Mouse (Mus musculus): ENCODE data around the gene Wdr82.
A peak's percentile ranks its signal among the peaks of the same experiment; 100 is the strongest.

The Wdr82 gene

GRCm38 (mm10) chr9:106170556-106171345, at the start of gene Wdr82:
Gene Wdr82, plus strand, starts transcription at chr9:106170928.
- DNase-seq = peak; percentile 94 to 96

- DNase-seq = peak in 1 of 2 experiments; percentile 60
These were observed 47.1 kb upstream of the Wdr82 start for GRCm38 (mm10) chr9:106123599-106123998.

GRCm38 (mm10) chr9:106126786-106127251, 43.9 kb upstream of the Wdr82 start:
- DNase-seq = no peak

- DNase-seq = no peak
These were observed 41.7 kb upstream of the Wdr82 start for GRCm38 (mm10) chr9:106129072-106129471.

GRCm38 (mm10) chr9:106130250-106130649, 40.5 kb upstream of the Wdr82 start:
- DNase-seq = no peak

- no peak for DNase-seq
These were observed 33.0 kb upstream of the Wdr82 start for GRCm38 (mm10) chr9:106137671-106138216.

GRCm38 (mm10) chr9:106139763-106140162, 31.0 kb upstream of the Wdr82 start:
- DNase-seq = peak in 1 of 2 experiments; percentile 52

GRCm38 (mm10) chr9:106141955-106142354, 28.8 kb upstream of the Wdr82 start:
- no peak for DNase-seq

- DNase-seq = no peak
These were observed 26.6 kb upstream of the Wdr82 start for GRCm38 (mm10) chr9:106144176-106144575.

GRCm38 (mm10) chr9:106145582-106145981, 25.1 kb upstream of the Wdr82 start:
- DNase-seq = no peak

GRCm38 (mm10) chr9:106147281-106147680, 23.4 kb upstream of the Wdr82 start:
- DNase-seq = no peak

GRCm38 (mm10) chr9:106147851-106148431, 22.8 kb upstream of the Wdr82 start:
- no peak for DNase-seq

- DNase-seq = no peak
These were observed 22.0 kb upstream of the Wdr82 start for GRCm38 (mm10) chr9:106148541-106149398.

- no peak for DNase-seq
These were observed 21.4 kb upstream of the Wdr82 start for GRCm38 (mm10) chr9:106149399-106149754.

- peak; percentile 49 to 73 for DNase-seq
These were observed 16.6 kb upstream of the Wdr82 start for GRCm38 (mm10) chr9:106154106-106154505.

GRCm38 (mm10) chr9:106156419-106156818, 14.3 kb upstream of the Wdr82 start:
- peak; percentile 68 to 75 for DNase-seq

GRCm38 (mm10) chr9:106156921-106157622, 13.7 kb upstream of the Wdr82 start:
- DNase-seq = peak; percentile 62 to 82

- DNase-seq = no peak
These were observed 13.2 kb upstream of the Wdr82 start for GRCm38 (mm10) chr9:106157623-106157925.

GRCm38 (mm10) chr9:106158037-106158491, 12.7 kb upstream of the Wdr82 start, which contains the start of gene Glyctk:
Gene Glyctk, minus strand, starts transcription at chr9:106158138.
- peak; percentile 68 to 87 for DNase-seq

- DNase-seq = no peak
These were observed 11.5 kb upstream of the Wdr82 start for GRCm38 (mm10) chr9:106159237-106159636.

GRCm38 (mm10) chr9:106159784-106160301, 10.9 kb upstream of the Wdr82 start:
- DNase-seq = peak; percentile 98 to 100

GRCm38 (mm10) chr9:106160426-106160825, 10.3 kb upstream of the Wdr82 start:
- DNase-seq = no peak
